Mouse (Mus musculus): ENCODE results near the gene Olfr330.
"Not testable (repeated sequence)": the region's sequence is repeated elsewhere in the genome, so short reads cannot be mapped to it uniquely, and the experiment has no call there.

GRCm38 (mm10) chr11:58509058-58509457 is 25.6 kb downstream of the Olfr330 start:
- not testable (repeated sequence) for TF ChIP-seq POLR2A, CTCF (IDR thresholded peaks at IDR 0.05; ENCODE audit: extremely low read depth, insufficient read depth, low read length)
